Mouse (Mus musculus) lung, postnatal 0 days (tissue): Measurements from ENCODE around the gene Socs3.

Source experiments
- CTCF ChIP-seq: IDR thresholded peaks from 2 replicates; pipeline ENCODE4 v1.5.1; 2016; ENCODE audit warnings: antibody characterized with exemption, mild to moderate bottlenecking
- EP300 ChIP-seq: IDR thresholded peaks from 2 replicates; pipeline ENCODE4 v1.6.1; 2016; ENCODE audit warnings: antibody characterized with exemption, mild to moderate bottlenecking, control low read depth

DNA sequence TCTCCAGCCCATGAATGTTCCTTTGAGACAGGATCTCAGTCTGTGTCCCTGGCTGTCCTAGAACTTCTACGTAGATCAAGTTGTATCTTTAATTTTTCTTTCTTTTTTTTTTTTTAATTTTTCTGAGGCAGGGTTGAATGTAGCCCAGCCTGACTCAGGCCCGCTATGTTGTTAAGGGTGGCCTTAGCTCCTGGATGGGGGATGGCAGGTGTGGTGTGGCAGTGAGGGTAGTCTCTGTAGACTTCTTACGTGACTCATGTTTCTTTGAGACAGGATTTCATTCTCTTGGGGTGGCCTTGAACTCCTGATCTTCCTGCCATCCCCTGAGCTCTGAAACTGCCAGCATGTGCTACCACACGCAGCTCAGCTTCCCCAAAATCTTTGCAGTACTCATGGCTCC lies 19.4 kb upstream of the Socs3 start:
- no peak for TF ChIP-seq CTCF
- TF ChIP-seq EP300, result no peak
